Mouse (Mus musculus) cerebellum, adult 2 months (tissue): ENCODE data around the gene Dnmt3b. TPM values are rescaled to one million over a fixed set of nuclear protein-coding genes. Genes with fewer than 3 reads are reported as not detected.
A peak's percentile ranks its signal among the peaks of the same experiment; 100 is the strongest.
"Not testable (repeated sequence)": the region's sequence is repeated elsewhere in the genome, so short reads cannot be mapped to it uniquely, and the experiment has no call there.

Source experiments
- DNase-seq, 2 experiments: peaks; one replicate each; pipeline ENCODE4 v3.0.0; 2021
- H3K27ac ChIP-seq: fragments of 200-500 bp; 2 replicates; pipeline ENCODE4 v1.5.1; 2012; ENCODE audit warnings: low read length, control low read depth, inconsistent platforms; ENCODE audit not compliant: insufficient read depth
- H3K27me3 ChIP-seq: fragments of 200-500 bp; 2 replicates; pipeline ENCODE4 v1.6.1; 2012; ENCODE audit warnings: inconsistent platforms, mild to moderate bottlenecking, low read length, moderate library complexity; ENCODE audit not compliant: control insufficient read depth, insufficient read depth
- H3K4me1 ChIP-seq: fragments of 200-500 bp; 2 replicates; pipeline ENCODE4 v1.6.1; 2011; ENCODE audit warnings: low read length; ENCODE audit not compliant: control insufficient read depth, insufficient read depth
- H3K4me3 ChIP-seq: fragments of 200-500 bp; replicated peaks from 2 replicates; pipeline ENCODE3; 2011; ENCODE audit warnings: mild to moderate bottlenecking, low read depth, low read length, control low read depth; ENCODE audit not compliant: insufficient read depth
- CTCF ChIP-seq: fragments of 200-500 bp; IDR thresholded peaks from 2 replicates; pipeline ENCODE4 v1.5.1; 2011; ENCODE audit warnings: low read depth, mild to moderate bottlenecking, control low read depth, low read length, moderate library complexity, borderline replicate concordance; ENCODE audit not compliant: insufficient read depth
- POLR2A ChIP-seq: fragments of 200-500 bp; IDR thresholded peaks from 2 replicates; pipeline ENCODE4 v1.6.1; 2011; ENCODE audit warnings: low read length, control low read depth, borderline replicate concordance; ENCODE audit not compliant: insufficient read depth
- WGBS: fragments of 180-500 bp; shearing (Covaris S2); methylation state at CpG from one replicate; pipeline ENCODE4 v1.1.7; 2018; 5-methylcytosine and 5-hydroxymethylcytosine counted together
- polyA plus RNA-seq: library from polyadenylated mRNA; depleted of rRNA; stranded (reverse); fragments of >200 nt; gene quantifications from 2 replicates; pipeline ENCODE4 v1.2.3, GENCODE M21; 2012

Gene Dnmt3b
- polyA plus RNA-seq, 1 experiment: 1.6 TPM

DNA sequence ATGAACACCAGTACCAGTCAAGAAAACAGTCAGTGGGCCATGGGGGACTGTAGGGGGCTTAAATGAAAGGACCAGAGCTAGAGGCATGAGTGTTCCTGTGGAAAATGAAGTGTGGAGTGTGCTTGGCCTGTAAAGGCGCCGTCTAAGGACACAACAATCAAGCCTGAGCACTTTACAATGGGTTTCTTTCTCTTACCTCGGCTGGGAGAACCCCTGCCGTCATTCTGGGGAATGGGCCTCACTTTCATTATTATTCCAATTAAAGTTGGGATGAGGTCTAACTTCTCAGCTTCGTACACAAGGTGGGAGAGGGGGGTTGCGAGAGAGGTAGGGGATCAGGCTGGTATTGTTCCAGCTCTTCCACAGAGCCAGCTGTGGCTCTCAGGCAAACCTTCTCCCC, 6.3 kb upstream of the Dnmt3b start:
- no peak for DNase-seq
- 19% methylated on average over 6 of the region's 6 CpGs for WGBS
- TF ChIP-seq CTCF (no peak), POLR2A (no peak)
- Histone ChIP-seq H3K27me3 (no peaks in the 10 kb centered on the region), H3K27ac (no peak overlapping the region), H3K4me3 (no peak overlapping the region), H3K4me1 (no peaks in the 10 kb centered on the region)

- Histone ChIP-seq H3K27ac (no peak overlapping the region), H3K4me1 (peaks cover 5% of the 10 kb centered on the region; the same call in 1 of the 2 replicates), H3K27me3 (no peaks in the 10 kb centered on the region), H3K4me3 (peak overlapping the region; percentile 63)
- TF ChIP-seq CTCF (no peak), POLR2A (no peak)
- 17% methylated on average over 14 of the region's 14 CpGs for WGBS
- DNase-seq: no peak
Observed at GRCm38 (mm10) chr2:153648773-153649297, 415 bp upstream of the Dnmt3b start.

- 7% methylated on average over 28 of the region's 28 CpGs for WGBS
- Histone ChIP-seq H3K27ac (no peak overlapping the region), H3K27me3 (no peaks in the 10 kb centered on the region), H3K4me1 (peaks cover 5% of the 10 kb centered on the region; the same call in 1 of the 2 replicates), H3K4me3 (peak overlapping the region; percentile 63)
- TF ChIP-seq CTCF (no peak), POLR2A (no peak)
- DNase-seq: peak; percentile 13 to 21
Observed at GRCm38 (mm10) chr2:153650014-153650687, 901 bp downstream of the Dnmt3b start.

GRCm38 (mm10) chr2:153651681-153652080, 2.4 kb downstream of the Dnmt3b start:
- H3K4me1 ChIP-seq: peaks cover 5% of the 10 kb centered on the region; the same call in 1 of the 2 replicates
- no peak for TF ChIP-seq CTCF
- no peak for TF ChIP-seq POLR2A
- DNase-seq: no peak
- no peak overlapping the region for H3K4me3 ChIP-seq
- 77% methylated on average over 3 of the region's 3 CpGs for WGBS
- no peak overlapping the region for H3K27ac ChIP-seq
- H3K27me3 ChIP-seq: no peaks in the 10 kb centered on the region

- H3K27me3 ChIP-seq, DNase-seq, H3K27ac ChIP-seq, H3K4me1 ChIP-seq, H3K4me3 ChIP-seq: not testable (repeated sequence)
- 87% methylated on average over 8 of the region's 8 CpGs for WGBS
Observed at GRCm38 (mm10) chr2:153657659-153658058, 8.4 kb downstream of the Dnmt3b start.

GRCm38 (mm10) chr2:153660616-153661015, 11.4 kb downstream of the Dnmt3b start:
- H3K4me3 ChIP-seq: no peak overlapping the region
- TF ChIP-seq CTCF: no peak
- TF ChIP-seq POLR2A: no peak
- no peaks in the 10 kb centered on the region for H3K4me1 ChIP-seq
- WGBS: 34% methylated on average over 3 of the region's 3 CpGs
- no peak overlapping the region for H3K27ac ChIP-seq
- H3K27me3 ChIP-seq: no peaks in the 10 kb centered on the region
- no peak for DNase-seq

DNA sequence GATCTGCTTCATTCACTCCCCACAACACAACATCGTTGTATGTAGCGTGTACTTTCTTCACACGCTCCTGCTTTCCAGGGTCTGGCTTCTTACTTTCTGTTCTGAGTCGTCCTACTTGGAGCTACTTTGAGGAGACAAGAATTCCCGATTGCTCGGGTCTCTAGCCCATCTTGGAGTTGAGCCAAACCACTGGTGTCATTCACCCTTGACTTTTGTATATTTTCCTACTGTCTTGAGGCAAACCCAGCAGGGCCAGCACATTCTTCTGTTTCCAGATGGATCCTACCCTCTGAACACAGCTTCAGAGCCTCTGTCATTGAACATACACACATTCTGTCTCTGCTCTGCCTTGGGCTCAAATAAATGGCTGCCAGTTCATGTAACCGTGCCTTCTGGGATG, 16.2 kb downstream of the Dnmt3b start:
- no peak for DNase-seq
- TF ChIP-seq POLR2A (no peak), CTCF (no peak)
- WGBS: 76% methylated on average over 7 of the region's 7 CpGs
- H3K27ac ChIP-seq: no peak overlapping the region
- H3K27me3 ChIP-seq: no peaks in the 10 kb centered on the region
- no peaks in the 10 kb centered on the region for H3K4me1 ChIP-seq
- no peak overlapping the region for H3K4me3 ChIP-seq

GRCm38 (mm10) chr2:153668754-153669376, 19.6 kb downstream of the Dnmt3b start:
- Histone ChIP-seq H3K27ac (no peak overlapping the region), H3K27me3 (no peaks in the 10 kb centered on the region), H3K4me1 (no peaks in the 10 kb centered on the region), H3K4me3 (no peak overlapping the region)
- TF ChIP-seq CTCF: peak; percentile 43; the same call in 1 of the 2 replicates
- TF ChIP-seq POLR2A: no peak
- DNase-seq: peak; percentile 27 to 58
- 43% methylated on average over 7 of the region's 7 CpGs for WGBS
